Mouse (Mus musculus) frontal cortex, postnatal 25 days (tissue): Measurements from ENCODE around the gene Tshz2.

Experiments used
- DNase-seq, 2 experiments: peaks; one replicate each; pipeline ENCODE4 v3.0.0; 2022; ENCODE audit warnings: low spot score in 2 of 2

Tshz2 gene

DNA sequence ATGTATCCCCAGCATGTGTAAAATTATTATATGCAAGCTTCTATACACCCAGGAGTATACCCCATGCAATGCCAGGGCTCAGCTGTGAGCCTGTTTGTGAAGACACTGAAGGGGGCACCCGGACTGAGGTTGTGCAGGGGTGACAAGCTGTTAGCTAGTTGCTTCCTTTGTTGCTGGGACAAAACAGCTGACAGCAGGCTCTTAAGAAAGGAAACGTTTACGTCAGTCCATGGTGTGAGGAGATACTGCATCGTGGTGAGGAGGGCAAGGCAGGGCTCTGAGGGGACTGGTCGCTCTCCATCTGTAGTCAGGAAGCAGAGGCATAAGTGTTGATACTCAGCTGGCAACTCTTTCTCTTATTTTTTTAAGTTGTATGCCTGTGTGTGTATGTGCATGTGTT lies 237.7 kb downstream of the Tshz2 start:
- DNase-seq = no peak

DNA sequence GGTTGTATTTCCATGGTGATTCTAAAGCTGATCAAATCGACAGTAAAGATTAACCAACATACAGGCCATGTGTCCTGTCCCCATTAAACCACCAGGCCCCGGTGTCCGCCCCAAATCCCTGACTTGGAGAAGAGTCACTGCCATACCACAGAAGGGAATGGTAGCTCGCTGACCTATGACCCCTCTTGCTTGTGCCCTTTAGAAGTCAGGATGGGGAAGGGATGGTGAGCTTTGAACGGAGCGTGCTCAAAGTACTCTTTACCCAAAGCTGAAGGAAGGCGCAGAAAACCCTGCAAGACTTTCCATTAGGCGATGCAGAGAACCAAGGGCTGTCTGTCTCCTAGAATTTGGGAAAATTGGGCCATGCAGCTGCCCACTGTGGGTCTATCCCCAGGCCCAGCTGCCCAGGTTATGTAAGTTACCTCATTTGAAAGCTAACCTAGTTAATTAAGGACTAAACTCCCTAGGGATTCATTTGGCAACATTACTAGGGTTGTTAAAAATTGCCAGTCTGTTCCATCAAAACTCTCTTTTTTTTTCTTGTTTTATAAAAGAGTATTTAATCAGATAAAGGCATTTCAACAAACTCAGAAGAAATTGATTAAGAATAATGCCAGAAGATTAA lies 238.7 kb downstream of the Tshz2 start:
- no peak for DNase-seq

DNA sequence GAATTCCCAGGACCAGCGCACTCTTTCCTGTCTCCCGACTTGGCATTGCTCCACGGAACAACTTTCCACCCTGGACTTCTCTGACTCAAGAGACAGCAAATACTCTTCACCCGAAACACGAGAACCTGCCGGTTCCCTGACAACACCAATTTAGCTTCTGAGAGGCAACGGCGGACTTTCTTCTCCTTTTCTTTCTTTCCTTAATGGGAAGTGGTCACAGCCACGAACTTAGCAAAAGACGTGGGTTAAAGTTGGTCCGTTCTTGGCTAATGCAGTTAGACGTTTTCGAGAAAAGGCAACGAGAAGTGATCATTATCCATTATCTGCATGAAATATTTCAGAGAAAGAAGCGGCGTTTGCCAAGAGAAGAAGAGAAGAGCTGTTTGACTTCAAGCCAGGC lies 240.6 kb downstream of the Tshz2 start:
- no peak for DNase-seq

DNA sequence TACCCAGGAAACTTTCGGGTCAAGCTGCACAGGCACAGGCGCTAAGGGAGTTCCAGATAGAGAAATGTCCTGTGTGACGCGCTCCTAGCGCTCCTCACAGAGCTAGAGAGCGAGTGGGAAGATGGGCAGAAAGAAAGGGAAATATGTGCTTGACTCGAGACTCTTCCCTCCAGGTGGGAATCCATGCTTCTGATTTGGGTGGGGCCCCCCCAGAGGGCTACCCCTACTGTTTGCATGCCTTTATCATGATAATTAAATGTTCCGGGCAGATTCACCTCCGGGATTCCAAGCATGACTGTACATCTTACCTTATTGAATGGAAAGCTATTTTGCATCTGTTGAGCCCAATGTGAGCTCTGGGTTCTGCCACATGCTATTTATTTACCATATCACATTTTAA lies 255.1 kb downstream of the Tshz2 start:
- no peak for DNase-seq

DNA sequence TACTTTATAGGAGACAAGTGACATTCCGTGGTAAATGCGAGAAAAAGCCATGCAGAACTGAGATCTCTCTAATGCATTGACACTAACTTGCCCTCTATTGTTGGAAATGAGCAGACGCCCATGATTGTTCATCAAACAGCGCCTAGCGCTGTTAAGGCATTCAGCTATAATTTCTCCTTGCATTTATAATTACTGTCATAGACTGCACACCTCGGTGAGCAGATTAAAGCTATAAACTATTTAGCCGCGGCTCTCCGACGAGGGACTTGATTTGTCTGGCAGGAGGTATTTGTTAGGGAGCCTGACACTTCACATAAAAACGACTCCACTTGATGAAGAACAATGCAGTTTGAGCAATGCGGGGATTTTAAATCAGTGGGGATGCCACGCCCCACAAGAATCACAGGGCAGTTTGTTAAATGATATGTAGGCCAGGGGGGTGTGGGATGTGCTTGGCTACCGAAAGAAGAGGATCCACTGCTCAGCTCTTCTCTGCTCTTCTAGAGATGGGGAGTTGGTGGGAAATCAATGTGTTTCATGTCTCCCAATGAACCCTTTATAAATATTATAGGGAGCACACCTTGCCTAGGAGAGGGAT lies 259.7 kb downstream of the Tshz2 start:
- DNase-seq = no peak

DNA sequence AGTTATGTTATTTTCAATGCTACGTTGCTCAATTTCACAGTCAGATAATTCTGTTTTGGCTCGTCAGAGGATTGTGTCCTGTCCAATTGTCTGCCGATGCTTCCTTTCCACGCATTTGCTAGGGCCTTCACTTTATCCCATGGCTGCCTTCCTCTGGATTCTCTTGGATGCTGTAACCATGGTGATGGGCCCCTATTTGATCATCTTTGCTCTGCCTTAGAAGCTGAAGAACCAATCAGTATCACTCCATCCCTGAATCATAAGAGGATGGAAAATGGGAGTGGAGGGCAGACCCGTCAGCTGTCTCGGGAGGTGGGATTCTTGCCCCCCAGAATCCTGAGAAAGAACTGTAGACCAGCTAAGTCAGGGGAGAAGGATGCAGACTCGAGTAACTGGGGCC lies 270.1 kb downstream of the Tshz2 start:
- DNase-seq = no peak

DNA sequence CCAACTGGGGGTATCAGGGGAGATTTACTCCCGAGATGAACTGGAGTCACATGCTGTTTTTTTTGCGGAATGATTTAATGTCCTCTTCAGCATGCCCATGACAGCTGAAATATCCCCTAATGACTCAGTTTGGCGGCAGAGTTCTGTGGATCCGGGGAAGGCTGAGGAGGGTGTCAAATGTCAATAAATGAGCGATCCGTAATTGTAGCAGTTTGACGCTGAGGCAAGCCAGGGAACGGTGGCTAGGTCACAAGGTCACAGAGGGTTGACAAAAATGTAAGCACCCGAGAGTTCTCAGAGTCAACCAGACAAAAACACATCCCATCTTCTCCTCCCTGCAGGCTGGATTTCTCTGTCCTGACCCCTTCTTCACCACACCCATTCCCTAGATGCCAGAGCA lies 273.6 kb downstream of the Tshz2 start:
- no peak for DNase-seq

DNA sequence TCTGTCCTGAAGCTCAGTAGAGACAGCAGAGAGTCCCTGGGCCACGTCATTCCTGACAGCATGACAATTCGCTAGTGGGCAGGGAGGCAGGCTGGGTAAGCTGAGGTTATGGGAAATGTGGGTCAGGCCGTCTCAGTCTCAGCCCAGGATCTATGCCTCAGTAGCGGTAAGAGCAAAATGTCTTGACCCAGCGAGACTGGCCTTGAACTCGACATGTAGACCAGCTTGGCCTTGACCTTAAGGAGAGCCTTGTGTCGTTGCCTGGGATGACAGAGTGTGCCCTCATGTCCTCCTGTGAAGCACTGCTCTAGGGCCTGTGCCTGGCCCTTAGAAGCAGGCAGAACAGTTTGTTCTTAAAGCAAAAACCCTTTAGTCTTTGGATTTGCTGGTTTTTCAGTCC lies 275.2 kb downstream of the Tshz2 start:
- DNase-seq = no peak

DNA sequence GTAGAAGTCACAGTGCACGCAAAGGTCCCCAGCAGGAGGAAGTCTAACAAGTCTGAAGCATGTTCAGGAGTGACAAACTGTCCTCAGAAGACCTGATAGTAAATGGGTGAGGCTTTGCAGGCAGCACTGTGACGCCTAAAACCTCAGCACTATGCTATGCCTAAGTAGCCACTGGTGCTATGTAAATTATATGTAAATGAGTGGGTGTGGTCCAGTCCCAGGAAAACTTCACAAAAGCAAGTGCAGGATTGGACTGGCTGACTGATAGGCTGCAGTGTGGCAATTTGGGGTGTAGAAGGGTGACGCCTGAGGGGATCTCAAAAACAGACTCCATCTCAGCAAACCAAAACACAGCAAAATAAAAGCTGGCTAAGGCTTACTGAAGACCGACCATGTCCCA lies 277.8 kb downstream of the Tshz2 start:
- no peak for DNase-seq

DNA sequence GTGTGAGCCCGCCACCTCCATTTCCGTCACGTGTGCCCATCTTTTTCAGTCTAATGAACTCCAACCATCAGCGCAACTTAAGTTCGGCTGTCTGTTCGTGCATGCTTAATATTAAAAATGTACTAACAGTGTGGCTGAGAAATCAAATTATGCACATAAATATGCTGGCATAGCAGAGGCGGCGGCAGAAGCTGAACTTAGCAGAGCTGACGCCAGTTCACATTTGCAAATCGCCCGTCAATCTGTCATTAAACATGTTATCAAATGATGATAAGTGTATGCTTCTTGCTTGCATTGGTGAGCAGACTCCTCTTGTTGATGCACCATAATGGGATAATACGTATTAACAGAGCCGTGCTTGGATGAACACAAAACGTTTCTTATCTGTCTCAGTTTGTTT lies 280.0 kb downstream of the Tshz2 start:
- DNase-seq = no peak

DNA sequence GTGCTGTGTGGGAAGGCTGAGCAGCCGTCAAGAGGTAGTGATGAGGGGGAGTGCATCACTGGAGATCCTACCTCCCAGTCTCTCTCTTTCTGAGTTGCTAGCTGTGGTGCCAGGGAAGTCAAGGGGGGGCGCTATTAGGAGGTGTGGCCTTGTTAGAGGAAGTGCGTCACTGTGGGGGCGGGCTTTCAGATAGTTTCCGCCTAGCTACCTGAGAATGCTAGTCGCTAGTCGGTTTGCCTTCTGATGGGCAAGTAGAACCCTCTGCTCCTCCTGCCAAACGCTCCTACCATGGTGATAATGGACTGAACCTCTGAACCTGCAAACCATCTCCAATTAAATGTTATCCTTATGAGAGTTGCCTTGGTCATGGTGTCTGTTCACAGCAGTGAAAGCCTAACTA lies 282.1 kb downstream of the Tshz2 start:
- no peak for DNase-seq

DNA sequence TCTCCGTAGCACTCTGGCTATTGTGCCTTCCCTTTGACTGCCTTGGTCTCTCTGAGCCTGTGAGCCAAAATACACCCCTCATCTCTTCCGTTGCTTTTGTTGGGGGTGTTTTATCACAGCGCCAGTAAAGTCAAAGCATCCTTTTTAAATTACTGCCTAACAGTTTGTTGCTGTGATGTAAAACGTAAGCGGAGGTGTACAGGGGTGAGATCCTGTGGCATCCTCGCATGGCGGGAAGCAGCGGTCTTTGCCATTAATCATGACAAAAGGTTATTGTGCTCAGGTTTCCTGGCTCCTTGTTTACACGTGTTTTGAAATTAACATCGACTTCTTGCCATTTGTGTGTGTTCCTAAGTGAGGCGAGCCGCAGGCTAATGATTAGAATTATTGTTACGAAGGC lies 282.5 kb downstream of the Tshz2 start:
- DNase-seq = no peak

DNA sequence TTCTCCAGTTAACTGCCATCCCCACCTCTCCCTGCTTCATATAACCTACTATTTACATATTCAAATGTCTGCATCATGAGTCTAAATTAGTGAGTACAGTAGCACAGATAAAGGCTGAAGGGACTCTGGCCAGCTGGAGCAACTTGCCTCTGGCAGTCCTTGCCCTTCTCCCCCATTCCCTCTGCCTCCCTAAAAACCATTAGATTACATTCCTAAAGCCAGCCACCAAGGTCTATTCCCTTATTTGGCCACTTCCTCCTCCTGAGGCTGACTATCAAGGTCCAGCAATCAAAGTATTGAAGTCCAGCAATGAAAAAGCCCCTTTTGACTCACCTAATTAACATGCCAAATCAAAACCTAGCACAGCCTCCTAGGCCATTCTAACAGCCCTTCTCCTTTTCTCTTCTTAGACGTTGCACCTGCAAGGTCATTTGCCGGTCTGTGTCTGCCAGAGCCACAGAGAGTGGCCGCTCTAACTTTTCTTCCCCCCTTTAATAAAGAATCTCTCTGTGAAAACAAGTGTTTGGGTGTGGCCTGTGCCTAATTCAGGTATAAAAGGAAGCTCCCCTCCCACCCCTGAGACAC lies 286.4 kb downstream of the Tshz2 start:
- no peak for DNase-seq

DNA sequence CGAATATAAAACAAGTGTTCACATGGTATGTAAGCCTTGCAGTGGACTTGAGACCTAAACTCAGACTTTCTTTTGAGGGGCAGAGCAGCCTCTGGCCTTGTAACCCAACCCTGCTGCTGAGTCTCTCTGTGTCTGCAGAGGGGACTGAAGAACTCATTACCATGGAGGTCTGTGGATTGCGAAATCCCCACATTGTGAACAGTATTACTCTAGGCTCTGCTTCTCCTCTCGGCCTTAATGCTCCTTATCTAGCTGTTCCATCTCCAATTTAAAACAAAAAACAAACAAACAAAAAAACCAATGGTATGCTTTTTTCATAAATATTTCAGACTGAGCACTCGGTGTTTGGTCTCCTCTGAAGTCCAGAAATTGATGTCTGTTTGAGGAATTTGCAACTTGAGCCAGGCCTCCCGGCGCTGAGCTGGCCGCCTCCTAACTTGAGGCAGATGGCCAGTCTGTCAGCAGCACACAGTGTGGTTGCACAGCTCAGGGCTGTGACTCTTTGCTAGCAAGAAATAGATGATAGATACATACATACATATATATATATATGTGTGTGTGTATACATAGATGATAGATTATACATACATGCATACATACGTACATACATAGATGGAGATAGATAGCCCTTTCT lies 291.5 kb downstream of the Tshz2 start:
- DNase-seq = no peak

DNA sequence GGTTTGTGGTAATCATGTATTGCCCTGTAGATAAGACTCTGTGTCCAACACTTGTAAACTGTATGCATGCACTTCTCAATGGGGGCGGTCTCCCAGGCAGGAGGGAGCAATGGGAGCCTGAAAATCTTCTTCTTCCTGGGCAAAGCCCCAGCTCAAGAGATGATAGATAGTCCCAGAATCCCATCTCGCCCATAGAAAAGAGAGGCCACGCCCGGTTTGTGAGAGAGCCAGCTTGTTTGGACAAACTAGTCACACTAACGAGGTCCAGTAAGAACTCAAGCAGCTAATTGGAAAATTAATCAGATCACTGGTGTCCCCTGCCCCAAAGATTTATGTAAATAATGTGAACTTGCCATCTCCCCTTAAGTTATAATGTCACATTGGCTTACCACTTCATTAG lies 292.7 kb downstream of the Tshz2 start:
- no peak for DNase-seq

DNA sequence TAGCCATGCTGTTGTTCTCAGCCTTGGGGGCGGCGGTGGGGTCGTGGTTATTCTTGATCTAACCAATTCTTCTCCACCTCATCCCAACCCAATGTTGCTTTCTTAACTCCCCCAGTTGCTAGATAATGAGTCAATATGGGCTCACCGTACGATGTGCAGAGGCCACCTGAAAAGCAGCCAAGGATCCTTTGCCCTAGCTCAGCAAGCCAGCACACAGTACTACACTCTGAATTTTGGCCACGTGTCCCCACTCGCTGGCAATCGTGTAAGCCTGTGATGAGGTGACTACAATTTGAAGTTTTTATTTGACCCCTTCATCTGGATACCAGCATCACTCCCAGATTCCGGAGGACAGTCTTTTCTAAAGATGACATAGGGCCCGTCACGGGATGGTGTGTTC lies 293.2 kb downstream of the Tshz2 start:
- DNase-seq = no peak

DNA sequence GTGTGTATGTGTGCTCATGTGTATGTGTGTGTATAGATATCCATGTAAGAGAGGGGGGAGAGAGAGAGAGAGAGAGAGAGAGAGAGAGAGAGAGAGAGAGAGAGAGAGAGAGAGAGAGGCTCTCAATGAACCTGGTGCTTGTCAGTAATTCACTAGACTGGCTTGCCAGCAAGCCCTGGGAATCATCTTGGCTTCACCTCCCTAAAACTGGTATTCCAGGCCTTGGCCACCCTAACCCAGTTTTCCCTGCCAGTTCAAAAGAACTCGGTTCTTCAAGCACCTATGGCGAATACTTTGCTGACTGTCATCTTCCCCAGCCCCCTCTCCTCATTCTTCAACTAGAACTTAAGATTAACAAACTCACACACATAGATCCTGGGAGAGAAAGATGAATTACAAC lies 294.6 kb downstream of the Tshz2 start:
- DNase-seq = no peak

DNA sequence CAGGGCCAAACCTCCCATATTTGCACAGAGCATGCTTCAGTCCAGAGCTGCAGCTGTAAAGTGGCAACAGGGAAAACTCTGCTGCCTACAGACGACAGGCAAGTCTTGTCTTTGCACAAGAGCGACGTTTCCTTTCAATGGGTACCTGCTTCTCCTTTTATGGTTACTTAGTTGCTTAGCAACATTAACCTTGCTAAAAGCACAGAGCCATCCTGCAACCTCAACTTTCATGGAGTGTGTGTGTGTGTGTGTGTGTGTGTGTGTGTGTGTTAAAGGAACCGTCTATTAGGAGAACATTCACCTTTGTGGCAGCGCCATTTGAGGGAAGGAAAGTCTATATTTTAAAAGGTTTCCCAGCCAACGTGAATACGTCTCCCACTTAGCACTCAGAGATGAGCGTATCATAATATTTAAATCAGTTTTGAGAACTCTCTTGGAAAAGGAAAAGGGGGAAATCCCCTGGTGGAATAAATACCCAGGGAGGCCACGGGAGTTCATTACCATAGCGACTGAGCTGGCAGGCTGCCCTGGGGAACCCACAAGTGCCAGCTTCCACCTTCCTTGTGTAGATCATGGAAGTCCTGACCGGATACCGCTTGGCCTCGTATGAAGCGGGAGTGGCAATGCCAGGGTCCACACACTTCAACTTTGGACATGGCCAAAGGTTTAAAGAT lies 295.8 kb downstream of the Tshz2 start:
- DNase-seq = no peak

DNA sequence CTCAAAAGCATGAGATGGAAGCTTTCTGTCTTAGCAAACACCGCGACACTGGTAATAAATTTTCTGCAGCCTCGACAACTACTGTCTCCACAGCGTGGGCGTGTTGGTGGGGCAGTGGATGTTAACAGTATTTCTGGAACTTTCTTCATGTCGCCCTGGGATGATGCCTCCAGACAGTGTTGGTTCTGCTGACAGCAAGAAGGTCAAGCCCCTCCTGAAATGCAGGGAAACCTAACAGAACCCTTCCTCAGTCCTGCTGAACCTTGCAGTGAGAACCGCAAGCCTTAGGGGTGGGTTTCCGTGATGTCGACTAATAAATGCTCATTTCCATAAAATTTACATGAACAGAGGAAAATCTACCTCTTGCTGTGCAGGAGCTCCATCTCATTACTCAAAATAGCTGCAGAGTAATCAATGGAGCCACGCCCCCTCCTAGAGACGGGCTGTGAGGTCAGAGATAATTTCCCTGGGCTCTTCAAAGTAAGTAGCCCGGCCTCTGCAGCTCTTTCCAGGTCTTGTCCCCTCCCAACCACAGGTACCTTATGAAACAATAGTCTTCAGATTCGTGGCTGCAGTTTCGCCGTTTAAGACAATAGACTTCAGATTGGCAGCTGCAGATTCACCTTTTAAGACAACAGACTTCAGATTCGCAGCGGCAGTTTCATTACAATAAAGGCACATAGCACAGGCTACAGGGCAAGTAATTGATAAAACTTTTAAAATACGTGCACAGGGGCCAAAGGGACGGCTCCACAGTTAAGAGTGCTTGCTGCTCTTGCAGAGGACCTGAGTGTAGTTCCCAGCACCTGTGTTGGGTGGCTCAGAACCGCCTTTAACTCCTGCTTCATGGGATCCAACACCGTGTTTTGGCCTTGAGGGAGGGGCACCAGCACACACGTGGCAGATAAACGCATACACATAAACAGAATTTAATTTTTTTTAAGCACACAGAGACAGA lies 297.0 kb downstream of the Tshz2 start:
- peak; percentile 17 to 36 for DNase-seq

DNA sequence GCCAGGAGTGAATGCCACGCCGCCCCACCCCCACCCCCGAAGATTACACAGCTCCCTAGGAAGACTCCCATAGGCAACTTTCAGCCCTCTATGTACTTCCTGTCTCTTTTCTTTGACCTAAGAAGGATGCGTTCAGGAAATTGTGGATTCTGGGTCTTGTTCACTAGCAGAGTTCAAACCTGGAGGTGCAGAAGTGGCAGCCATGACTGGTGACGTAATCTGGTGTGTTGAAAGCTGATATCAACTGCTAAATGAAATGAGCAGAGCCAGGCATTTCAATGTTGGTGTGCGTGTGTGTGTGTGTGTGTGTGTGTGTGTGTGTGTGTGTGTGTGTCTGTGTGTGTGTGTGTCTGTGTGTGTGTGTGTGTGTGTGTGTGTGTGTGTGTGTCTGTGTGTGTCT lies 302.8 kb downstream of the Tshz2 start:
- DNase-seq = no peak

DNA sequence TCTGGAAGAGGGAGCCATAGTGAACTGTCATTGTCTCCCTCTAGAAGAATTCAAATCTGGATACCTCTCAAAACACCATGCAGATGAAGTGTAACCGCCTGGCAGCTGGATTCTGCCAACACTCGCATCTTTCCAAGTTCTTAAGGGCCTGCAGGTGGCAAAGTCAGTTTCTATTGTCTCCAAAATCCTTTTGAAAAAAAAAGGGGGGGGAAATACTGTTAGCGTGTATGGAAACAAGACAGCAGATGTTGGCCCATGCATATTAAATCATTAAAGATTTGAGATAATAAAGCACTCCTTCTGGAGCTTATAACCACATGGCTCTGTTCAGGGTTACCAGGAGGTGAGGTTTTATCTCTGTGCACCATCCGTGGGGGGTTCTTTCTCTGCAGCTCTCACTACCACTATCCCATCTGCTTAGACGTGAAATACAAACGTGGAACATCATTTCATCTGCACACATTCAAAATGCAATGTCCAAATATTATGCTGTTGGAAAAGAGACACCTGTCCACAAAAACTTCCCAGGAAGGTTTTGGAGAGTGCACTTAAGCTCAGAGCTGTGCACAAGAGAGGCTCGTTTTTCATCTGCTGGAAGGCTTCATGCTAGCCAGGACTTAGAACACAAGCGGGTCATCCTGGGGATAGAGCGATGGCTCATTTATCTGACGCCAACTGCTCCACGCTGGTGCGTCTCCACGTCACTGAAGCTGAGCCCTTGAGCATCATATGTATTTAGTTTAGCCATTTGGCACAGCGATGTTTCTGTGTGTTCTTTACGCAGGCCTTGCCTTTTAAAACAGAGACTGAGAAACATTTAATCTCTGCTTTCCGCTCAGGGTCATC lies 307.7 kb downstream of the Tshz2 start:
- no peak for DNase-seq
